8 mouse cellular contexts compared by ENCODE assay signal in the genomic region with DNA sequence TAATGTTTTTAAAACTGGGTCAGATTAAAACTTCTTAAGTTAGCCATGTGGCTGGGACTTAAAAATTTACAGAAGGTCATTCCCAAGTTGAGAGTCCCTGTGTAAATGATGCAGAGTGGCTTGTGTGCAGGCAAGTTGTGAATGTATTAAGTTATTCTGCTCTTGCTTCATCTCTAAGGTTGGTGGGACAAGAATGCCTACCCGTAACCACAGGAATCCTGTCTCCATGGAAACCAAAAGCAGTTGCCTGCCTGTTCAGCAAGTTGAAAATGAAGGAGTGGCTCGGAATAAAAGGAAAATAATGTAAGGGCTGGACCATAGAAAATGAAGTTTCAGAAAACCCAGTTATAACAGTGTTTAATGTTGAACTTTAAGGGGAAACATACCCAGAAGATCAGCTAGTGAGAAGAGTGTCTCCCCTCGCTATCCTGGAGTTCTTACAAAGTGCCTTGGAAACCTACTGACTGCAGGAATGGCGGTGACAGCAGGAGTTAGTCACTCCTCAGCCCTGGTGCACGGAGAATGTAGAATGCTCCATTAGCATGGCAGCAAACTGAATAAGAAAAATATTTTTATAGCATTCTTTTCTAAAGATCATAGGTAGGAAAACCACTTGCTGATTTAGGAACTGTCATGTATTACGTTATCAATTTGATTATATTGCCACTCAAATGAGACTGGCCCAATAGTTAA. TPM values are rescaled to one million over a fixed set of nuclear protein-coding genes. Genes with fewer than 3 reads are reported as not detected.
DNase-seq lines count a peak whose midpoint lies in the region; ATAC-seq lines count a peak whose summit lies in the region.

No protein-coding gene starts in this region.

- peaks cover 8% of the 10 kb centered on the region for H3K4me1 ChIP-seq in heart, embryonic 11.5 days (ENCODE audit: control insufficient read depth, insufficient read depth, low read length)
- peaks cover 4% of the 10 kb centered on the region; the same call in 1 of the 2 replicates for H3K4me1 ChIP-seq in hindbrain, embryonic 16.5 days (ENCODE audit: control insufficient read depth, insufficient read depth, low read depth, low read length)
- H3K4me1 ChIP-seq in midbrain, embryonic 12.5 days: peaks cover 18% of the 10 kb centered on the region

- H3K27ac ChIP-seq in heart, embryonic 11.5 days (ENCODE audit: low read depth, low read length): 0 out of 2 replicates have a peak overlapping the region, but pooled peaks have one; percentile 22
- H3K27ac ChIP-seq in hindbrain, embryonic 16.5 days (ENCODE audit: low read depth, low read length): no peak overlapping the region
- H3K27ac ChIP-seq in midbrain, embryonic 12.5 days (replicated peaks): peak overlapping the region; percentile 58

- intact Hi-C loops in heart, postnatal 10 days (cut with DNase I): no loop called here

- H3K4me2 ChIP-seq in heart, embryonic 11.5 days: no peak overlapping the region
- no peak overlapping the region for H3K4me2 ChIP-seq in hindbrain, embryonic 16.5 days (ENCODE audit: low read length)
- H3K4me2 ChIP-seq in midbrain, embryonic 12.5 days (replicated peaks): peak overlapping the region; percentile 18; the same call in 1 of the 2 replicates

- WGBS in heart, embryonic 11.5 days (ENCODE audit: insufficient replicate concordance): 40% methylated on average over 6 of the region's 6 CpGs
- 20% methylated on average over 6 of the region's 6 CpGs for WGBS in hindbrain, embryonic 16.5 days
- WGBS in midbrain, embryonic 12.5 days: 21% methylated on average over 6 of the region's 6 CpGs

- no peaks in the 10 kb centered on the region for H3K27me3 ChIP-seq in heart, embryonic 11.5 days (ENCODE audit: control insufficient read depth, insufficient read depth, low read length)
- no peaks in the 10 kb centered on the region for H3K27me3 ChIP-seq in hindbrain, embryonic 16.5 days (replicated peaks; ENCODE audit: control insufficient read depth, insufficient read depth, low read length)
- no peaks in the 10 kb centered on the region for H3K27me3 ChIP-seq in midbrain, embryonic 12.5 days

- no peak overlapping the region for H3K4me3 ChIP-seq in heart, embryonic 11.5 days (ENCODE audit: low read depth, low read length)
- H3K4me3 ChIP-seq in hindbrain, embryonic 16.5 days (ENCODE audit: low read length): no peak overlapping the region
- no peak overlapping the region for H3K4me3 ChIP-seq in midbrain, embryonic 12.5 days

- no peaks in the 10 kb centered on the region for H3K9me3 ChIP-seq in heart, embryonic 11.5 days (replicated peaks; ENCODE audit: control insufficient read depth, low read length)
- H3K9me3 ChIP-seq in hindbrain, embryonic 16.5 days (ENCODE audit: control insufficient read depth, low read length): no peaks in the 10 kb centered on the region
- no peaks in the 10 kb centered on the region for H3K9me3 ChIP-seq in midbrain, embryonic 12.5 days

- no peak for ATAC-seq in heart, embryonic 11.5 days (replicated peaks; ENCODE audit: insufficient number of reproducible peaks, low FRiP score, low TSS enrichment)
- 0 out of 2 replicates have a peak, but pooled peaks have one; percentile 27 for ATAC-seq in hindbrain, embryonic 16.5 days
- no peak for ATAC-seq in midbrain, embryonic 12.5 days (ENCODE audit: low FRiP score, low read depth)
- ATAC-seq in megakaryocyte, adult 5-6 weeks (ENCODE audit: poor library complexity, severe bottlenecking): no peak

- H3K9ac ChIP-seq in heart, embryonic 11.5 days (ENCODE audit: low read depth, low read length): no peak overlapping the region
- no peak overlapping the region for H3K9ac ChIP-seq in hindbrain, embryonic 16.5 days (ENCODE audit: low read depth, low read length)
- H3K9ac ChIP-seq in midbrain, embryonic 12.5 days (replicated peaks): no peak overlapping the region

- no peak for DNase-seq in heart, postnatal 10 days
- DNase-seq in embryo, embryonic 10.5 days (ENCODE audit: low spot score): peak; percentile 72
- no peak for DNase-seq in thymus, postnatal 25 days
- no peak for DNase-seq in urinary bladder, postnatal 25 days (ENCODE audit: low spot score)

- H3K36me3 ChIP-seq in heart, embryonic 11.5 days (ENCODE audit: control insufficient read depth, insufficient read depth, low read length): peaks cover 12% of the 10 kb centered on the region; the same call in 1 of the 2 replicates
- peaks cover 7% of the 10 kb centered on the region for H3K36me3 ChIP-seq in hindbrain, embryonic 16.5 days (ENCODE audit: control insufficient read depth, insufficient read depth, low read length)
- peaks cover 27% of the 10 kb centered on the region for H3K36me3 ChIP-seq in midbrain, embryonic 12.5 days

RNA-seq across cellular contexts. Expression of a gene that starts 21.4 kb away (rescaled TPM):
- 386 and 425 TPM in 2 replicates for polyA plus RNA-seq in heart, embryonic 11.5 days (2014; fragmentation: Nextera tagmentation; extraction: Ambion mirVana)
- 100 to 1,000 TPM; 207 to 221 TPM for total RNA-seq in heart, postnatal 10 days (2021)
- polyA plus RNA-seq in hindbrain, embryonic 16.5 days (2015; fragmentation: Nextera tagmentation; extraction: Ambion mirVana): 153 and 199 TPM in 2 replicates
- polyA plus RNA-seq in midbrain, embryonic 12.5 days (2016; fragmentation: Nextera tagmentation; extraction: Ambion mirVana): 167 and 228 TPM in 2 replicates
- total RNA-seq in megakaryocyte, adult 5-6 weeks (2015): 1,047 and 1,062 TPM in 2 replicates
- total RNA-seq in megakaryocyte, adult 5-6 weeks (2017): 654 and 695 TPM in 2 replicates

RNA-seq across cellular contexts. Expression of a gene that starts 34.3 kb away (rescaled TPM):
- 14.5 and 15.6 TPM in 2 replicates for polyA plus RNA-seq in heart, embryonic 11.5 days (2014; fragmentation: Nextera tagmentation; extraction: Ambion mirVana)
- 10 to 100 TPM in 1 of 2 experiments, 1 to 10 TPM in 1; 8.6 to 10.2 TPM for total RNA-seq in heart, postnatal 10 days (2021)
- 8.3 and 9.4 TPM in 2 replicates for polyA plus RNA-seq in hindbrain, embryonic 16.5 days (2015; fragmentation: Nextera tagmentation; extraction: Ambion mirVana)
- 18.5 and 20.0 TPM in 2 replicates for polyA plus RNA-seq in midbrain, embryonic 12.5 days (2016; fragmentation: Nextera tagmentation; extraction: Ambion mirVana)
- total RNA-seq in megakaryocyte, adult 5-6 weeks (2015): 6.7 and 9.4 TPM in 2 replicates
- 8.9 and 9.4 TPM in 2 replicates for total RNA-seq in megakaryocyte, adult 5-6 weeks (2017)
